Mouse (Mus musculus) retina, embryonic 14.5 days (tissue): ENCODE measurements around the gene Pigyl.

Experiments used
- DNase-seq: peaks from one replicate; pipeline ENCODE4 v3.0.0-alpha.2; 2015; ENCODE audit warnings: low spot score

The Pigyl gene

DNA sequence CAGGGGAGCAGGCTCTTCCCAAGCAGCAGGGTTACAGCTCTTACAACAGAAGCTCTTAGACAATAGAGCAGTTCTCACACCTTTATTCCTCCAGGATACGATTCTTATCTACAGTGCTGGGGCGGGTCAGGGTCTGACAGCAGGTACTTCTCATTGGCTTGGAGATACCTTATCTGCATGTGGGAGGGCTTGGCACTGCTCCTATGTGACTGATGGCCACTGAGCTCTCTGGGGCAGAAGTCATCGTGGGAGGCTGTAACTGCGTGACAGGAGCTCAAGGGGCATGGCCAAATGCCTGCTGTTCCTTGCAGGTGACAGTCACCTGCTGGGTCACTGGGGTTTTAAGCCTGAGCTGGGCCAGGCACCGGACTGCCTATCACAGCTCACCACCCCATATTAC is 39.8 kb downstream of the Pigyl start:
- no peak for DNase-seq
